Mouse (Mus musculus) kidney, adult 11 months (tissue): Measurements from ENCODE around the gene Vmn1r44.
A peak's percentile ranks its signal among the peaks of the same experiment; 100 is the strongest.
"Not testable (repeated sequence)": the region's sequence is repeated elsewhere in the genome, so short reads cannot be mapped to it uniquely, and the experiment has no call there.

Source experiments
- DNase-seq: peaks from one replicate; pipeline ENCODE4 v3.0.0; 2022

Gene Vmn1r44

GRCm38 (mm10) chr6:89883360-89883759, at the start of gene Vmn1r44:
Gene Vmn1r44, plus strand, starts transcription at chr6:89883660.
- no peak for DNase-seq

GRCm38 (mm10) chr6:89857552-89857951, 25.9 kb upstream of the Vmn1r44 start:
- no peak for DNase-seq

- DNase-seq, result peak; percentile 7
These were observed 23.6 kb upstream of the Vmn1r44 start for GRCm38 (mm10) chr6:89859839-89860238.

DNA sequence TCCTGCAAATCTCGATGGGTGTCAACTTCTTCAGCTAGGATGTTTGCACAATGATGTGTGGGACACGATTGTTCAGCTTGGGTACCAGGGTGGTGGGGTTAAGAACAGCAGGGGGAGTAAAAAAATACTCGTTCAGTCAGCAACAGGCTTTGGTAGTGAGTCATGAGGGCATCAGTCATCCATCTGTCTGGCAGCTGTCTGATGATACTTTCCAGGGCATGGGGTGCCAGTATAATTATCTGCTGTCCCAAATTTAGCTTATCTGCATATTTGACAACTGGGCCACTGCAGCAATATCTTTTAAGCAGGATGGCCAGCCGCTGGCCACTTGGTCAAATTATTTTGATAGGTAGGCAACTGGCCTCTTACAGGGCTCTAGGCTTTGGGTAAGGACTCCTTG, 19.7 kb upstream of the Vmn1r44 start:
- no peak for DNase-seq

DNA sequence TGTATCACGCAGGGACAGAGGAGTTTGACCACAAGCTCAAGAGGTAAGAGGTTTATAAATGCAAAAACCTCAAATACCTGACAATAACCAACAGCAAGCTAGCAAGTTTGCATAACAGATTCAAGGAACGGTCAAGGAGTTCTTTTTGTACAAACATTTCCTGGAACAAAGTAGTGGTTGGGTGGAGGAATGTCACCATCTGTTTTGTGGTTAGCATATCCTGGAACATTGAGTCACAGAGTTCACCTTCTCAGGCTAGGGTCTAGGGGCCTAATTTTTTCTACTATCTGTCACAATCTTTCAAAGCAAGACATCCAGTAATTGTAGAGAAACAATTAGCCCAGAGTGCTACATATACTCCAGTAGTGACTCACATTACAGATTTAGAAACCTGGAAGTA, 16.2 kb upstream of the Vmn1r44 start:
- no peak for DNase-seq

DNA sequence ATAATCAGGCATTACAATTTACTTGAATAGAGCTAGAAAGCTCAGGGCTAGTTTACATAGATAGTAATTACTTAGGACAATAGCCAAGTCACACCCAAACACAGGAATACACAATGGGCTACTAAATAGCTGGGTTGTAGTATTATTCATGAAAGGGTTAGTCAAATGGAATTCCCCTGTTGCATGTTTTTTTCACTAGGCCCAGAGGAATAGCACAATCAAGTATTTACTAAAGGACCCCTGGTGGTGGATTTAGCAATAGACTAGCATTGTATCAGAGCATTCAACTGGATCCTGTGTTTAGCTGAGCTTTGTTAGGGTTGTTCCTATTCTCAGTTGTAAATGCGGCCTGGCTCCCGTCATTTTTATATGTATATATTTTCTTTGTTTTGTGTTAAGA, 15.5 kb upstream of the Vmn1r44 start:
- no peak for DNase-seq

DNA sequence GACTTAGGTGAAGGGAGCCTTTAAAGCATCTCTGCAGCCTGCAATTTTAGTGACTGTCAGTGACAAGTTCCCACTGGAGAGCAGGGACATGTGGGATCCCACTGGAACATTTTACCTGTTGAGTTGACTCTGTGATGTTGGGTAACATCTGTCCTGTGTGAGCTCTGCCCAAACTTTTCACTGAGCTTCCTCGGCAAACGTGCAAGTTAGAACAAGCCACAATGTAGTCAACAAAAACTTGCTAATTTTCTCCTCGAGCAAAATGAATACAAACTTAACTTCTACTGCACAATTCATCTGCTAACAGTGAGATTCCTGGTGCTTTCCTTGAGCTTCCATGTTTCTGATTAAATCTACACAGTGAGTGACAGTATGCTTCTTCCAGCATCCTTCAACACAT, 7.1 kb upstream of the Vmn1r44 start, which contains the start of the genes Vmn1r42 and Vmn1r43:
Gene Vmn1r42 (minus strand): TSS at position 101 of the 400 bp plus-strand sequence.
Gene Vmn1r43 (minus strand): TSS at position 101 of the 400 bp plus-strand sequence.
- DNase-seq, result not testable (repeated sequence)

DNA sequence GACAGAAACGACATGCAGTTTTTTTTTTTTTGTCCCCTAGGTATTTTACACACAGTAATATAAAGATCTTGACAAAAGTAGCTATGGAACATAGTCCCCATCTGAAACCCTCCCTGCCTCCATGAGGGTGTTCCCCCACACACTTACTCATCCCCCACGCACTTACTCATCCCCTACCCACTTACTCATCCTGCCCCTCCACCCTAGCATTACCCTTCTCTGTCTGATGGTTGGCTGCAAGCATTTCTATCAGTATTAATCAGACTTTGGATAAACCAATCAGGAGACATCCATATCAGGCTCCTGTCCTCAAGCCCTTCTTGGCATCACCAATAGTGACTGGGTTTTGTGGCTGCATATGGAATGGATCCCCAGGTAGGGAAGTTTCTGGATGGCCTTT, 6.5 kb upstream of the Vmn1r44 start:
- DNase-seq, result no peak

- no peak for DNase-seq
These were observed 2.6 kb upstream of the Vmn1r44 start for GRCm38 (mm10) chr6:89880867-89881266.

GRCm38 (mm10) chr6:89883812-89884211, 352 bp downstream of the Vmn1r44 start:
- no peak for DNase-seq

DNA sequence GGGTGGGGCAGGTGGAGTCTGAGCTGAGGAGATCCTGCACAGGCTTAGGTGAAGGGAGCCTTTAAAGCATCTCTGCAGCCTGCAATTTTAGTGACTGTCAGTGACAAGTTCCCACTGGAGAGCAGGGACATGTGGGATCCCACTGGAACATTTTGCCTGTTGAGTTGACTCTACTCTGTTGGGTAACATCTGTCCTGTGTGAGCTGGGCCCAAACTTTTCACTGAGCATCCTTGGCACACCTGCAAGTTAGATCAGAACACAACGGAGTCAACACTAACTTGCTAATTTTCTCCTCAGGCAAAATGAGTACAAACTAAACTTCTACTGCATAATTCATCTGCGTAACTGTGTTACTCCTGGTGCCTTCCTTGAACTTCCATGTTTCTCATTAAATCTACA, 57.0 kb downstream of the Vmn1r44 start, which contains the start of gene Vmn1r45:
Gene Vmn1r45 (minus strand): TSS at position 101 of the 400 bp plus-strand sequence.
- not testable (repeated sequence) for DNase-seq

DNA sequence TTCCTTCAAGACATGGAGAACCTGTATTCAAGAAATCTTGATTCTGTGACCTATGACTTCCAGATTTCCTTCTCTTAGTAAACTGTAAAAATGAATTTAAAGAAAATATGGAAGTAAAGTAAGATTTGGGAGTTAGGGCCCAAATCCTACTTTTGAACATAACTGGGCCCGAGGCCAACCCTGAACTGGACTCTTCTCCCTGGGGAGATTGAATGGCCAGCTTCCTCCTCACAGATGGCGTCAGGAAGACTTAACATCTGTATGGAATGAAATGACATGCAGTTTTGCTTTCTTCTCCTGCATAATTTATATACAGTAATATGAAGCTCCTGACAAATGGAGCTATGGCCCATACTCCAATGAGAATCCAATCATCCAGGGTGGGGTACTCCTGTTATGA, 57.5 kb downstream of the Vmn1r44 start:
- no peak for DNase-seq
